Mouse (Mus musculus): ENCODE data around the gene Smim6. TPM values are rescaled to one million over a fixed set of nuclear protein-coding genes. Genes with fewer than 3 reads are reported as not detected.

Smim6 gene
- polyA plus RNA-seq, 1 experiment, result 0.19 TPM

GRCm38 (mm10) chr11:115959018-115959417, 47.2 kb downstream of the Smim6 start:
- no peaks in the 10 kb centered on the region for H3K27me3 ChIP-seq (ENCODE audit: control insufficient read depth, insufficient read depth, low read length)
- DNase-seq (ENCODE audit: low read depth in 1 of 2, low spot score in 2 of 2), result no peak
- no peak overlapping the region for H3K27ac ChIP-seq (ENCODE audit: insufficient read depth, low read length)
- no peak overlapping the region for H3K4me3 ChIP-seq (ENCODE audit: extremely low read depth, insufficient read depth, insufficient read length)
- 96% methylated on average over 9 of the region's 9 CpGs for WGBS
- H3K36me3 ChIP-seq (ENCODE audit: control insufficient read depth, insufficient read depth, low read length), result peaks cover 51% of the 10 kb centered on the region
- TF ChIP-seq CTCF (IDR thresholded peaks at IDR 0.05; ENCODE audit: extremely low read depth, insufficient read depth, insufficient read length, insufficient replicate concordance) (no peak), POLR2A (IDR thresholded peaks at IDR 0.05; ENCODE audit: low read depth, low read length) (no peak)
- no peaks in the 10 kb centered on the region for H3K4me1 ChIP-seq (ENCODE audit: control insufficient read depth, insufficient read depth, insufficient read length)

GRCm38 (mm10) chr11:115962651-115963412, 51.0 kb downstream of the Smim6 start:
- H3K36me3 ChIP-seq (ENCODE audit: control insufficient read depth, insufficient read depth, low read length), result peaks cover 50% of the 10 kb centered on the region
- no peak overlapping the region for H3K27ac ChIP-seq (ENCODE audit: insufficient read depth, low read length)
- no peaks in the 10 kb centered on the region for H3K4me1 ChIP-seq (ENCODE audit: control insufficient read depth, insufficient read depth, insufficient read length)
- DNase-seq (ENCODE audit: low read depth in 1 of 2, low spot score in 2 of 2), result no peak
- 95% methylated on average over 9 of the region's 9 CpGs for WGBS
- no peak overlapping the region for H3K4me3 ChIP-seq (ENCODE audit: extremely low read depth, insufficient read depth, insufficient read length)
- H3K27me3 ChIP-seq (ENCODE audit: control insufficient read depth, insufficient read depth, low read length), result no peaks in the 10 kb centered on the region
- no peak for TF ChIP-seq CTCF (IDR thresholded peaks at IDR 0.05; ENCODE audit: extremely low read depth, insufficient read depth, insufficient read length, insufficient replicate concordance)
- no peak for TF ChIP-seq POLR2A (IDR thresholded peaks at IDR 0.05; ENCODE audit: low read depth, low read length)

Other genes starting within 250 kb of the Smim6 start
- gene Grb2, start 203.4 kb upstream of the Smim6 start, polyA plus RNA-seq (2012; rRNA removed), result 74.4 and 74.7 TPM in 2 replicates
- gene Tmem94, start 146.6 kb upstream of the Smim6 start, polyA plus RNA-seq (2012; rRNA removed), result 42.0 and 56.3 TPM in 2 replicates
- gene Caskin2, start 98.4 kb upstream of the Smim6 start, polyA plus RNA-seq (2012; rRNA removed), result 13.2 and 15.9 TPM in 2 replicates
- gene Tsen54, start 97.3 kb upstream of the Smim6 start, polyA plus RNA-seq (2012; rRNA removed), result 30.8 and 42.9 TPM in 2 replicates
- gene Llgl2, start 88.0 kb upstream of the Smim6 start, polyA plus RNA-seq (2012; rRNA removed), result 26.1 and 26.7 TPM in 2 replicates
- gene Myo15b, start 53.6 kb upstream of the Smim6 start, polyA plus RNA-seq (2012; rRNA removed), result 1.6 and 1.7 TPM in 2 replicates
- 5.7 and 8.0 TPM in 2 replicates for gene Smim5, start 12.1 kb upstream of the Smim6 start, polyA plus RNA-seq (2012; rRNA removed)
- 19.9 and 26.7 TPM in 2 replicates for gene Sap30bp, start 21.3 kb downstream of the Smim6 start, polyA plus RNA-seq (2012; rRNA removed)
- 28.7 and 32.1 TPM in 2 replicates for gene Recql5, start 21.5 kb downstream of the Smim6 start, polyA plus RNA-seq (2012; rRNA removed)
- 2.5 and 2.8 TPM in 2 replicates for gene Itgb4, start 62.7 kb downstream of the Smim6 start, polyA plus RNA-seq (2012; rRNA removed)
- gene Galk1, start 100.7 kb downstream of the Smim6 start, polyA plus RNA-seq (2012; rRNA removed), result 30.8 and 39.4 TPM in 2 replicates
- gene H3f3b, start 115.9 kb downstream of the Smim6 start, polyA plus RNA-seq (2012; rRNA removed), result 161 and 200 TPM in 2 replicates
- 37.9 and 64.9 TPM in 2 replicates for gene Unk, start 118.3 kb downstream of the Smim6 start, polyA plus RNA-seq (2012; rRNA removed)
- 49.4 and 65.0 TPM in 2 replicates for gene Unc13d, start 165.9 kb downstream of the Smim6 start, polyA plus RNA-seq (2012; rRNA removed)
- gene Wbp2, start 175.0 kb downstream of the Smim6 start, polyA plus RNA-seq (2012; rRNA removed), result 135 and 162 TPM in 2 replicates
- 19.4 and 26.1 TPM in 2 replicates for gene Trim47, start 215.2 kb downstream of the Smim6 start, polyA plus RNA-seq (2012; rRNA removed)
- 23.7 and 26.0 TPM in 2 replicates for gene Trim65, start 219.1 kb downstream of the Smim6 start, polyA plus RNA-seq (2012; rRNA removed)
- gene Mrpl38, start 226.9 kb downstream of the Smim6 start, polyA plus RNA-seq (2012; rRNA removed), result 37.3 and 40.3 TPM in 2 replicates

Measured in spleen, adult 2 months (tissue).